Comparison of ENCODE assay signal across 8 mouse cellular contexts in the genomic region with DNA sequence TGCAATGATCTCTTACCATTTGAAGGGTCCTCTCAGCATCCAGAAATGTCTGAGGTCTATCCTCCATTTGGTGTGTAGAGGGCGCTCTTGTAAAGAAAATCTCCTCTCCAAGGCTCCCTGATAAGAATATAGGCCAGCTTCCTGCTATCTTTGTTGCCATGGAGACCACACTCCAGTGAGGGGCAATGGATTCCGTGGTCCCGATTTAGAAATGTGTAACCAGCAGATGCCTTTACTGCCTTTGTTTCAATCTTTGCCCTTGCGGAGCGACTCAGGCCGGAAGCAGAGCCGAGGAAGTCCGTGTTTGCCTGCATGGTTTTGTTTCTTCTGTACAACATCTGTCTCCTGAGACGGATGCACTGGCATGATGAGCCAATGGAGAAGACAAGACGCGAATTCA.
DNase-seq lines count a peak whose midpoint lies in the region; ATAC-seq and TF ChIP-seq lines count a peak whose summit lies in the region.

No protein-coding gene starts in this region.

- peak; percentile 80 for ATAC-seq in heart, embryonic 11.5 days (replicated peaks; ENCODE audit: insufficient number of reproducible peaks, low FRiP score, low TSS enrichment)
- ATAC-seq in kidney, embryonic 14.5 days (ENCODE audit: low FRiP score, low TSS enrichment) = peak; percentile 88; the same call in 1 of the 2 replicates
- ATAC-seq in limb, embryonic 14.5 days (ENCODE audit: low FRiP score, low read depth) = peak; percentile 84
- no peak for ATAC-seq in megakaryocyte-erythroid progenitor cell, adult 5-6 weeks (replicated peaks; ENCODE audit: low FRiP score, low TSS enrichment, poor library complexity, severe bottlenecking)

- H3K4me3 ChIP-seq in heart, embryonic 11.5 days (ENCODE audit: low read depth, low read length) = peak overlapping the region; percentile 16; the same call in 1 of the 2 replicates
- H3K4me3 ChIP-seq in kidney, embryonic 14.5 days (ENCODE audit: low read length) = peak overlapping the region; percentile 32
- peak overlapping the region; percentile 24 for H3K4me3 ChIP-seq in limb, embryonic 14.5 days (replicated peaks; ENCODE audit: low read length)

- H3K36me3 ChIP-seq in heart, embryonic 11.5 days (ENCODE audit: control insufficient read depth, insufficient read depth, low read length) = no peaks in the 10 kb centered on the region
- no peaks in the 10 kb centered on the region for H3K36me3 ChIP-seq in kidney, embryonic 14.5 days (ENCODE audit: control insufficient read depth, insufficient read depth, low read length)
- H3K36me3 ChIP-seq in limb, embryonic 14.5 days (ENCODE audit: control insufficient read depth, insufficient read depth, low read length) = no peaks in the 10 kb centered on the region

- H3K4me1 ChIP-seq in heart, embryonic 11.5 days (ENCODE audit: control insufficient read depth, insufficient read depth, low read length) = no peaks in the 10 kb centered on the region
- H3K4me1 ChIP-seq in kidney, embryonic 14.5 days (ENCODE audit: control insufficient read depth, insufficient read depth, low read length) = no peaks in the 10 kb centered on the region
- no peaks in the 10 kb centered on the region for H3K4me1 ChIP-seq in limb, embryonic 14.5 days (ENCODE audit: control insufficient read depth, insufficient read depth, low read length)

- H3K9ac ChIP-seq in heart, embryonic 11.5 days (ENCODE audit: low read depth, low read length) = no peak overlapping the region
- H3K9ac ChIP-seq in kidney, embryonic 14.5 days (ENCODE audit: low read depth, low read length) = no peak overlapping the region
- H3K9ac ChIP-seq in limb, embryonic 14.5 days (ENCODE audit: low read depth, low read length, severe bottlenecking) = no peak overlapping the region

- 6% methylated on average over 11 of the region's 11 CpGs for WGBS in heart, embryonic 11.5 days (ENCODE audit: insufficient replicate concordance)
- 7% methylated on average over 11 of the region's 11 CpGs for WGBS in kidney, embryonic 14.5 days
- WGBS in limb, embryonic 14.5 days = 6% methylated on average over 11 of the region's 11 CpGs

- peak overlapping the region; percentile 53 for H3K4me2 ChIP-seq in heart, embryonic 11.5 days
- H3K4me2 ChIP-seq in kidney, embryonic 14.5 days (replicated peaks; ENCODE audit: low read depth, low read length) = peak overlapping the region; percentile 53
- peak overlapping the region; percentile 40 for H3K4me2 ChIP-seq in limb, embryonic 14.5 days (replicated peaks; ENCODE audit: low read depth, low read length, severe bottlenecking)

- no peak for TF ChIP-seq POLR2A in limb, embryonic 14.5 days (IDR thresholded peaks at IDR 0.05; ENCODE audit: borderline replicate concordance, extremely low read depth, insufficient read depth, insufficient read length)

- DNase-seq in thymus, postnatal 0 days (ENCODE audit: low spot score) = peak; percentile 24
- DNase-seq in thymus, adult 18-20 months = no peak
- DNase-seq in embryo, embryonic 11 days = peak; percentile 88
- peak; percentile 91 for DNase-seq in limb, embryonic 14.5 days (ENCODE audit: low spot score)
- DNase-seq in neural tube, embryonic 10.5 days (ENCODE audit: extremely low spot score, low spot score) = peak; percentile 59

- H3K27me3 ChIP-seq in heart, embryonic 11.5 days (ENCODE audit: control insufficient read depth, insufficient read depth, low read length) = no peaks in the 10 kb centered on the region
- H3K27me3 ChIP-seq in kidney, embryonic 14.5 days (ENCODE audit: control insufficient read depth, insufficient read depth, low read length) = no peaks in the 10 kb centered on the region
- no peaks in the 10 kb centered on the region for H3K27me3 ChIP-seq in limb, embryonic 14.5 days (ENCODE audit: control insufficient read depth, insufficient read depth, low read length)

- no peaks in the 10 kb centered on the region for H3K9me3 ChIP-seq in heart, embryonic 11.5 days (replicated peaks; ENCODE audit: control insufficient read depth, low read length)
- H3K9me3 ChIP-seq in kidney, embryonic 14.5 days (ENCODE audit: control insufficient read depth, low read length) = no peaks in the 10 kb centered on the region
- no peaks in the 10 kb centered on the region for H3K9me3 ChIP-seq in limb, embryonic 14.5 days (ENCODE audit: control insufficient read depth, low read length)

- H3K27ac ChIP-seq in heart, embryonic 11.5 days (ENCODE audit: low read depth, low read length) = peak overlapping the region; percentile 57; the same call in 1 of the 2 replicates
- no peak overlapping the region for H3K27ac ChIP-seq in kidney, embryonic 14.5 days (ENCODE audit: low read depth, low read length)
- no peak overlapping the region for H3K27ac ChIP-seq in limb, embryonic 14.5 days (replicated peaks; ENCODE audit: low read depth, low read length)

Comparison
In these comparisons a context has a peak if more than half of its experiments do, and no peak if none do; other contexts are left out.
1. DNase-seq: peak in thymus, postnatal 0 days (single experiment), embryo, embryonic 11 days (single experiment), limb, embryonic 14.5 days (single experiment) and neural tube, embryonic 10.5 days (single experiment); none in thymus, adult 18-20 months (0 of 2).
2. Peak in every context shown above with its lines, with median percentiles within 50 percentile points of each other: H3K4me2 ChIP-seq and H3K4me3 ChIP-seq.